Mouse (Mus musculus): ENCODE results near the gene Kcnn4. TPM values are rescaled to one million over a fixed set of nuclear protein-coding genes. Genes with fewer than 3 reads are reported as not detected.

Gene Kcnn4
- total RNA-seq (2023), result 205 TPM

DNA sequence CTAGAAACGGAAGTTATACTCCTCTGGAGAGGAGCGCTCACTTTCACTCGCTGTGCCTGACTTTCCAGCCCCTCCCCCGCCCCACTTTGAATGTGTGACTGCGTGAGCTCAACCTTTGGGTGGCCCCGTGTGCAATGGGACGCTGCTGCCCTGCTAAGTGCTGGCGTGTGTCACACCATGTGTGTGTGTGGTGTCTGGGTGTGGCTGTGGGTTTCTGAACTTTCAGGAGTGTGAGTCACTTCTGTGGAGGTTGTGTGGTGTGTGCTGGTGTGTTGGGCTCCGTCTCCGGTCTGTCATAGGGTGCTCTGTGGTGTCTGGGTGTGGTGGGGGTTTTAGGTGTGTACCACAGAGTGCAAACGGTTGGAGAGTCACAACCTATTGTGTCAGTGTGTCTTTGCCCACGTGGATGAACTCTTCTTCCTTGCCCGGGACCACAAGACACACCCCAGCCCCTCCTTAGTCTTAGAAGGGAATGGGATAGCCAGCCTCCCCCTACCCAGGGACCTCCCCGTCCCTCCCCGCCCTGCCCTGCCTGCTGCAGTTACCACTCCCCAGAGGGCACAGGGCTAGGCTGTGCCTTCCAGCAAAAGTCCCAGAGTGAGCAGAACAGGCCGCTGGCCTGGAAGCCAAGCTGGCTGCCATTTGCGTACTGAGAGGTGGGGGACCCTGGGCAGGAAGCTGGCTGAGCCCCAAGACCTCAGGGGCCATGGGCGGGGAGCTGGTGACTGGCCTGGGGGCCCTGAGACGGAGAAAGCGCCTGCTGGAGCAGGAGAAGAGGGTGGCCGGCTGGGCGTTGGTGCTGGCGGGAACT is at the start of gene Kcnn4:
TSS of gene Kcnn4 (plus strand) at position 533 of the 811 bp plus-strand sequence.

DNA sequence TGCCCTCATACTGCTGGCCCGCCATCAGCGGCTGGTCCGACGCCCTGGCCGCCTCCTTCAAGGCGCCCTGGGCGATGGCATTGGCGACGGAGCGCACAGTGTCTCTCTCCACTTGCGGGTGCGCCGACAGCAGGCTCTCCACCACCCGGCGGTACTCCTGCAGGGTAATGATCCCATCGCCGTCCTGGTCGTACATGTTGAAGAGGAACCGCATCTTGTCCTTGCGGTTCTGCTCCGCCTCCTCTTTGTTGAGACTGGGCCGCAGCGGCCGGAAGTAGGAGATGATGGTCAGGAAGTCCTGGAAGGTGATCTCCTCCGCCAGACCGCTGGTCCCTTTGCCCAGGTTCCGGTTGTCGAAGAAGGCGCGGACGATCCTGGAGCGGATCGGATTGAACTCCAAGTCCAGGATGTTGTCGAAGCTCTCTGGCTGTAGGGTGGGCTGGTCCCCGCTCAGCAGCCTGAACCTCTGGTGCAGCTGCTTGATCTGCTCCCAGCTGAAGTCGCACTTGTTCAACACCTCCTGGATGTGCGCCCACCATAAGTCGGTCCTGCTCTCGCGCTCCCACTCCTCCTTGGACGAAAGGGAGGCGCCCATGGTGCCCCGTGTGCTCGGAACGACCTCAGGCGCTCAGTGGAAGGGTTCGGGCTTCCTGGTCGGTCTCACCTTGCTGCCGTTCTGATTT is 36.6 kb upstream of the Kcnn4 start, which contains the start of gene Tescl:
TSS of gene Tescl (minus strand) at position 633 of the 683 bp plus-strand sequence.

DNA sequence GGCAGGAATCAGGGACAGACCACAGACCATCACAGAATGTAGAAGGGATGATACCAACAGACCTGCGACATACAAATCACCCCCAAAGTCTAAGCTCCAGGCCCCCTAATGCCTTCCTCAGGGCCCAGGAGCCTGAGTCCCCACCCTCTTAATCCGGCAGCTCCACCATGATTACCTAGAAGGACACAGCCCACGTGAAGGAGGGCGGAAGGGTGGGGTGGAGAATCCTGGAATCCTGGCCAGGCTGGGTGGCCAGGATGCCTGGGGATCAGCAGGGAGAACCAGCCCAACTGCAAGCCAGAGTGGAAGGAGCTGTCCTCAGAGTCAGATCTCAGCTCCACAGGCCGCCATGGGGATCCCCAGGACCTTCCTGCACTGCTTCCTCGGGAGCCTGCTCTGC is 21.2 kb upstream of the Kcnn4 start, which contains the start of gene Lypd5:
TSS of gene Lypd5 (plus strand) at position 301 of the 400 bp plus-strand sequence.

DNA sequence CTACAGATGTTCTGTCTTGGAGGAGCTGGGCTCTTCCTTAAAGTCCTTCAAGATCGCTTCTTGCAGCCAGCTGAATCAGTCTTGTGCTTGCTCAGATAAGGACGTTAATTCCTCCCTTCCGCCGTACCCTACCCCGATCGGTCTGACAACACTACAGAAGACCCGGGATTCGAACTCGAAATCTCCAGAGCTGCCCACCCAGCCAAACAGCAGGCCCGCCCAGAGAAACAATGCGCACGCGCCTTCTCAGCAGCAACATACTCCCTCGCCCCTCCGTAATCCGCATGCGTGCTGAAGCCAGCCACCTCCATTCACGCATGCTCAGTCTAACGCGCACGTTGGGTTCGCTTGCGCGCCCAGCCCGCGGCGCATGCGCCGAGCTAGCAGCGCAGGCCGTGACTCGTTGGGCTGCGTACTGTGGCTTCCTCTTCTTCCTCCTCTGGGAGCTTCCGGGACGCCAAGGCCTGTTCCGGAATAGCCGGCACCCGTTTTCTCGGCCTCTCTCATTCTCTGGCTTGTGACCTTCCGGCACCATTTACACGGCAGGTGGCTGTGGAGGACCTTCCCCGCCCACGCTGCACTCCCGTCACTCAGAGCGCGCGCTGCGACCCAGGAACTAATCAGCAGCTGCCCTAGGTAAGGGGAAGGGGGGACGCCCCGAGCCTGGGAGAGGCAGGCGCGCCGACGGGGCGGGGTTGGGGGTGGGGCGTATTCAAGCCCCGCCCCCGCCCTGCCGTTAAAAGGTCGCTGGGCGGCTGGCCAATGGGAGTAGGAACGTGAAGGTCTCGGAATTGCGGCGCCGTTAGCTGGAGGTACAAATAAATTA is 29.4 kb downstream of the Kcnn4 start, which contains the start of gene Smg9:
TSS of gene Smg9 (plus strand) at position 364 of the 826 bp plus-strand sequence.

Other genes with a start within 250 kb of the Kcnn4 start
- 6.9 TPM for gene Zfp235, start 236.1 kb upstream of the Kcnn4 start, total RNA-seq (2023)
- not detected for gene Zfp114, start 195.2 kb upstream of the Kcnn4 start, total RNA-seq (2023)
- gene Zfp111, start 158.8 kb upstream of the Kcnn4 start, total RNA-seq (2023), result 0.77 TPM
- gene Zfp109, start 132.7 kb upstream of the Kcnn4 start, total RNA-seq (2023), result 2.3 TPM
- not detected for gene Zfp108, start 115.5 kb upstream of the Kcnn4 start, total RNA-seq (2023)
- gene Zfp93, start 99.8 kb upstream of the Kcnn4 start, total RNA-seq (2023), result 0.98 TPM
- 11.3 TPM for gene Zfp61, start 69.0 kb upstream of the Kcnn4 start, total RNA-seq (2023)
- gene Zfp94, start 53.6 kb upstream of the Kcnn4 start, total RNA-seq (2023), result 5.2 TPM
- not detected for gene Tescl, start 36.3 kb upstream of the Kcnn4 start, total RNA-seq (2023)
- not detected for gene Lypd5, start 21.1 kb upstream of the Kcnn4 start, total RNA-seq (2023)
- gene Smg9, start 29.4 kb downstream of the Kcnn4 start, total RNA-seq (2023), result 135 TPM
- gene Irgc1, start 82.0 kb downstream of the Kcnn4 start, total RNA-seq (2023), result 4.3 TPM
- 204 TPM for gene Plaur, start 92.2 kb downstream of the Kcnn4 start, total RNA-seq (2023)
- gene Cadm4, start 111.8 kb downstream of the Kcnn4 start, total RNA-seq (2023), result 0.44 TPM
- gene Zfp428, start 136.7 kb downstream of the Kcnn4 start, total RNA-seq (2023), result 1.4 TPM
- not detected for gene AC161166.1, start 142.2 kb downstream of the Kcnn4 start, total RNA-seq (2023)
- gene Irgq, start 160.4 kb downstream of the Kcnn4 start, total RNA-seq (2023), result 12.2 TPM
- gene Pinlyp, start 175.9 kb downstream of the Kcnn4 start, total RNA-seq (2023), result not detected
- 53.1 TPM for gene Xrcc1, start 176.0 kb downstream of the Kcnn4 start, total RNA-seq (2023)
- gene Ethe1, start 217.3 kb downstream of the Kcnn4 start, total RNA-seq (2023), result 6.9 TPM
- gene Zfp575, start 217.4 kb downstream of the Kcnn4 start, total RNA-seq (2023), result not detected
- 8.3 TPM for gene Phldb3, start 240.5 kb downstream of the Kcnn4 start, total RNA-seq (2023)

Data from CD4-positive naive resting alpha-beta T cell, adult 57 days (primary cell).